Mouse (Mus musculus): ENCODE measurements around the gene Dapk1.
"Not testable (repeated sequence)": the region's sequence is repeated elsewhere in the genome, so short reads cannot be mapped to it uniquely, and the experiment has no call there.

The Dapk1 gene

DNA sequence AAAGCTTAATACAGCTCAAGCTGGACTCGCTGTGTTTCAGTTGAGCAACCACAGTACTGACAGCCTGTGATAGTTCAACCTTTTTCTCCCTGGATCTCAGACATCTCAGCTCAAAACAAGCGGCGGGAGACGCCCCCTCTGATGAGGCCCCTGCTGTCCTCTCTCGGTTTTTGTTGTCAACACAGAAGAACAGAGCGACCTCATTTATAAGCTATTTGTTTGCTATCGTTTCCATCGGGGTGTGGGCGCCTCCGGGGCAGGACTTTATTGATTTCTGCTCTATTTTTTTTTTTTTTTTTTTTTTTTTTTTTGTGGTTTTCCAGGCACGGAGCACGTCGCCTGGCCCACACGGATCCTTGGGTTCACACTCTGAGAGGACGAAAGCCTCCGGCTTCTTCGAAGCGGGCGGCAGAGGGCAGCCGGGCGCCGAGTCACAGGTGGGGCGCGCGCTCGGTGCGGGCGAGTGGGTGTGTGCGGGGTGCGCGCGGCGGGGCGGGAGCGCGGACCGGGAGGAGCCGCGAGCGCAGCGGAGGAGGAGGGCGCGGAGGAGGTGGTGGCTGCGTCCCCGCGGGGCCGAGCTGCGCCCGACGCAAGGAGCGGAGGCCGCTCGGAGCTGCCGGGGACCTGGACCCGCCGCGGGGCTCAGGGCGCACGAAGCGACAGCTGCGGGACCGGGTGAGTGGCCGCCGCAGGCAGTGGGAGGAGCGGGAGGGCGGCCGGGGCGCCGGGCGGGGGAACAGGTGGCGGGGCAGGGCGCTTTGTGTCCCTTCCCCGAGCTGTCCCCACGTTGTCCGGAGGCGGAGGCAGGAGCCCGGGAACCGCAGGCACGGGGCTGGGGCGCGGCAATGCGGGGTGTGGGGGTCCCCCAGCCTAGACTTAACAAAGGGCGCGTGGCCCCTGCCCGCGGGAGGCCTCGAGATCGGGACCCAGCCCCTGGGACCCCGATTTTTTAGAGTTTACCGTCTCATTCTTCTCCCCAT is at the start of gene Dapk1:
Gene Dapk1 (plus strand): TSS at position 512 of the 980 bp plus-strand sequence.
- DNase-seq: peak; percentile 90 to 93

- DNase-seq: no peak
These were observed 48.4 kb upstream of the Dapk1 start for GRCm38 (mm10) chr13:60553326-60553725.

GRCm38 (mm10) chr13:60556476-60556875 is 45.3 kb upstream of the Dapk1 start:
- no peak for DNase-seq

DNA sequence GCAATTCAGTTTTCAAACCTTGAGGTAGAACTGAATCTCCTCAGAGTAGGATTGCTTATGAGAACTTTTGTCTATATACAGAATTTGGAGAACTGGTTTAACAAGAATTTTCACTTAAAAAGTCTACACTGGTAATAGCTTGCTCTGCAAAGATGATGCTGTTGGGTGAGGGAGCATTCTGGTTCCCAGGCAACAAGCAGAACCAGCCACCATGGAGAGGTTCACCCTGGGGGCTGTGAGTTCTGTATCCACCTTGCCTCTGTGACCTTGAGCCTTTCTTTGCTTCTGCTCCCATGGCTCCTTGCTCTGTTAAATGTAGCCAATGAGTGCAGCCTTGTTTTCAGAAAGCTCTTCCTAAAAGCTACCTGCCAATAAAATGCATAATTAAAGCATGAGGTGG is 44.8 kb upstream of the Dapk1 start:
- no peak for DNase-seq

GRCm38 (mm10) chr13:60564303-60564702 is 37.4 kb upstream of the Dapk1 start:
- no peak for DNase-seq

DNA sequence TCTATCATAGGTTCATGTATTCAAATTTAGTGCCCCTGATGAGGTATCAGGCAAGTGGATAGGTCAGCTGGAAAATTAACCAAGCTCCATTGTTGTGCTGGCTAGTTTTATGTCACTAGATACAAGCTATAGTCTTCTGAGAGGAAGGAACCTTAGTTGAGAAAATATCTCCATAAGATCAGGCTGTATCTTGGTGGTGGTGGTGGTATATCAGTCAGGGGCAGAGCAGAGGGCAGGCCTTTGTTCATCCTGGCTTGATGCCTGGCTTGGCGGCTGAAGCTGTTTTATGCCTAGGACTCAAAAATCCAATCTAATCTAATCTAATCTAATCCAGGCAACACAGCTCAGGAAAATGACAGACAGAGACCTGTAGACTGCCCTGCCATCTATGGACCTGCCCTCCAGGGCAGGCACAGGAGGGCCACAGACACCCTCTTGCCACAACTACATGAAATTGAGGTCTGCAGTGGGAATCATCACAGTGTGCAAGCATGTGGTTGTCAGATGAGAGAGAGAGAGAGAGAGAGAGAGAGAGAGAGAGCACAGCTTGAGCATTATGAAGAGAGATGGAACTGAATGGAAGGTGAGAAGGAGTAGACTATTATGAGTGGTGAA is 32.7 kb upstream of the Dapk1 start:
- DNase-seq: no peak

DNA sequence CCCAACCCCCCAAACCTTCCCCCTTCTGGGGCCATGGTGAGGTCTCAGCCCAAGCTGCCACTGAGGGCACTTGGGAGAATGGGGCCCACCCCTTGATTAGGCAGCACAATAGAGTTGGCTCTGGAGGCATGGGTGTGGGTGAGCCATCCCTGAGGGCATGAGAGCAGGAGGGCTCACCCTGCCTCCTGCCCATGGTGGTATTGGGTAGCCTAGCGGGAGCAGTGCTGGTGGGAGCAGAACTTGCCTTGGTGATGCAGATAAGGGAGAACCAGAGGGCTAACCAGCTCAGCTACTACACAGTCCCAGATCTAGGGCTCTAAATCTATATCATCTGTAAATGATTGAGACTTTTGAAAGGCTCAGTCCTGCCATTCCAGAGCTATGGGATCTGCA is 32.2 kb upstream of the Dapk1 start:
- DNase-seq: no peak

GRCm38 (mm10) chr13:60573541-60573940 is 28.2 kb upstream of the Dapk1 start:
- no peak for DNase-seq

- no peak for DNase-seq
These were observed 27.8 kb upstream of the Dapk1 start for GRCm38 (mm10) chr13:60573971-60574370.

- DNase-seq: no peak
These were observed 23.2 kb upstream of the Dapk1 start for GRCm38 (mm10) chr13:60578541-60578940.

DNA sequence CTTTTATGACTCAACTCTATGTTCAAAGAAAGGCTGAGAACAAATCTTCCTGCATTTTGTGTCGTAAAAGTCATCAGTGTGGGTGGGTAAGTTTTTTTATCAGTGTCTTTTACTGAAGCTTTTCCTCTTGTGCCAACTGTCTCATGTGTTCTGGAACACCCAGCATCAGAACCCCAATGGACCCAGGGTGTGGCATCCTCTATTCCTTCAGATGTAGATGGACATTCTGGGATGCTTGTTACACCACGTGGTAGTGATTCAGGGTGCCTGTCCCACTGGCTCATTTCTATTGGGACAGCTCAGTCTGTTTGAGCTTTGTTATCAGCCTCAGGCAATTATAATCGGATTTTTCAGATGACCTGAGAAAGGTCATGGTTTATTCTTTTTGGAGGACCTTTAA is 6.9 kb upstream of the Dapk1 start:
- DNase-seq: no peak

- no peak for DNase-seq
These were observed 6.2 kb upstream of the Dapk1 start for GRCm38 (mm10) chr13:60595519-60595918.

DNA sequence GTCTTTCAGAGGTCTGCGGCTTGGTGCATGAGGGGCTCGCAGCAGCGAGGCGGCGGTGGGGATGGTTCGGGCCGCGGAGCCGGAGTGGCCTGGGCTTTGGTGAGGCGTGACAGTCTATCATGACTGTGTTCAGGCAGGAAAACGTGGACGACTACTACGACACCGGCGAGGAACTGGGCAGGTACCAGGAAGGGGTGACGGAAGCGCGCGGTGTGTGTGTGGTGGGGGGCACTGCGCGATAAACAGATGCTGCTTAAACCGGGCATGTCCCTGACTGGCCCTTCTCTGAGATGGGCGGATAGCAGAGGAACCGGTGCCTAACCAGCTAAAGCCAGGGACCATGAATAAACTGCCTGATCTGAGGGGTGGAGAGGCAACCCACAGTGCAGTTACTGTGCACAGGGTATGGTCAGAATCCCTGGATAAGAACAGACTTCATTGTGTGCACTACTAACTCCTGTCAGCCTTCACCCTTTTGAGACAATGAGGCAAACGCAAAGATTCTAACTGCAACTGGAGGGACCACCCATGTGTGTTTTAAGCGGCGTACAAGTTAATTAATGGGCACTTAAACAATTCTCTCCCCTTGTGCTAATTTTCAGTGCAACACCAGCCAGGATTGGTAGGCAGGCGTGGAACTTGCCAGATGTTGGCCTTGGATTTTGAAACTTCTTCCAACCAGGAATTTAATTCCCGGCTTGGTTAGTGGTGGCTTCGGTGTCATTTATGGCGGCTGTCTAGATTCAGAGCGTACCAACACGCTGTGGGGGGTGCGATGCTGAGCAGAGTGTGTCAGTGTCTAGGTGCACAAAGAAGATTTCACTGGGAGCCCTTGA is 887 bp downstream of the Dapk1 start:
- peak; percentile 56 to 60 for DNase-seq

DNA sequence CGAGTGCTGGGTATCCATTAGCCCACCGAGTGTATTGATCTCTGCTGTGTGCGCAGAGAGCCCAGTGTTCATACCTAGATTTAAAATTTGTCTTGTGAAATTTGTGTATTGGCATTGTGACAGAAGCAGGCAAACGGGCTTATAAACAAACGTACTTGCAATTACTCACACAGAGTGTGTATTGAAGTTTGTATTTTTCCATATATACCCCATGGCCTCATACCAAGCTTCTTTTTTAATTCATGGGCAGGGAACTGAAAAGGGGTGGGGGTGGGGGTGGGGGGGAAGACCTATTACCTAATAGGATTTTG is 1.5 kb downstream of the Dapk1 start:
- no peak for DNase-seq

GRCm38 (mm10) chr13:60607411-60607810 is 5.7 kb downstream of the Dapk1 start:
- no peak for DNase-seq

- no peak for DNase-seq
These were observed 6.8 kb downstream of the Dapk1 start for GRCm38 (mm10) chr13:60608411-60609046.

- DNase-seq: no peak
These were observed 7.5 kb downstream of the Dapk1 start for GRCm38 (mm10) chr13:60609234-60609633.

GRCm38 (mm10) chr13:60610558-60610957 is 8.8 kb downstream of the Dapk1 start:
- DNase-seq: no peak

DNA sequence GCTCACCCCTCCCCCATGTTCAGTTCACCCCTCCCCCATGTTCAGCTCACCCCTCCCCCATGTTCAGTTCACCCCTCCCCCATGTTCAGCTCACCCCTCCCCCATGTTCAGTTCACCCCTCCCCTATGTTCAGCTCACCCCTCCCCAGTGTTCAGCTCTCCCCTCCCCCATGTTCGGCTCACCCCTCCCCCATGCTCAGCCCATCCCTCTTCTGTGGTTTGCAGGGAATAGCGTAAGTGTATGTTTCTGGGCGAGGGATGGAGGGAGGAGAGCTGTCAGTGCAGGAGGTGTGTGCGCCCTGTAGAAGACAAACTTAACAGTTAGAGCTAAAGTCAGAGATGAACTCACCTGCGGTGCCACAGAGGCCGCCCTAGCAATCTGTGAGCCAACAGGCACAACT is 9.2 kb downstream of the Dapk1 start:
- not testable (repeated sequence) for DNase-seq

- DNase-seq: no peak
These were observed 10.4 kb downstream of the Dapk1 start for GRCm38 (mm10) chr13:60612160-60612559.

DNA sequence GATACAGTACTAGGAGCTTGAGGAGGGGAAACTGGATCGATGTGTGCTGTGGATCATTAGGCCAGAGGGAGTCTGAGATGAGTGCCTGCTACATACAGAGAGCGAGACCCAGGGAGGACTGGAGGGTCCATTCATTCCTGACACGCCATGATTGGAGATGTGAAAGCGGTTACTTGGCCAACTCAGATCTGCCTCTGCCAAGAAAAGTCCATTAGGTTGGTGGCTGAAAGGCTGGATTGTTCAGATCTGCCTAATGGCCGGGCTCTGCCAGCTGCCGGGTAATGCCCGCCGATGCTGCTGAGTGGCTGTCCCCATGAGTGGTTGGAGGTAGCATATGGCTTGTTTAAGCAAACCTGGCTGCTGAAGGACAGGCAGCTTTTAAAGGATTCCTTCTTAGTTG is 12.4 kb downstream of the Dapk1 start:
- DNase-seq: peak; percentile 15 to 35

GRCm38 (mm10) chr13:60615057-60615650 is 13.4 kb downstream of the Dapk1 start:
- no peak for DNase-seq

- no peak for DNase-seq
These were observed 14.3 kb downstream of the Dapk1 start for GRCm38 (mm10) chr13:60616036-60616435.
